Mouse (Mus musculus) left cerebral cortex, adult 2 months (tissue): ENCODE data around the gene Efnb3. TPM values are rescaled to one million over a fixed set of nuclear protein-coding genes. Genes with fewer than 3 reads are reported as not detected.
A peak's percentile ranks its signal among the peaks of the same experiment; 100 is the strongest.

Source experiments
- DNase-seq, 2 experiments: peaks; one replicate each; pipeline ENCODE4 v3.0.0; 2021 to 2022; ENCODE audit warnings: low spot score in 2 of 2, mixed read lengths in 1 of 2; ENCODE audit errors: extremely low spot score in 1 of 2
- H3K27ac ChIP-seq: fragments of 200-600 bp; 2 replicates; pipeline ENCODE4 v1.8.1; 2022
- H3K4me3 ChIP-seq: fragments of 200-600 bp; 2 replicates; pipeline ENCODE4 v1.8.1; 2022
- CTCF ChIP-seq: fragments of 200-600 bp; IDR thresholded peaks from 2 replicates; pipeline ENCODE4 v1.8.1; 2022; ENCODE audit warnings: antibody characterized with exemption, mild to moderate bottlenecking, moderate library complexity
- intact Hi-C: fragments of 180-260 bp; cut with DNase I; formaldehyde crosslinking; loops from one replicate; pipeline ENCODE4 v1.15.1; 2025
- total RNA-seq, 2 experiments: library from RNA; stranded (reverse); gene quantifications; 2 replicates each; pipeline ENCODE4 v1.2.3; 2021

Gene Efnb3
- total RNA-seq, 2 experiments from 2014 or later, result 46.6 to 63.0 TPM

- no peak for TF ChIP-seq CTCF
- DNase-seq, result peak; percentile 87 to 89
- Histone ChIP-seq H3K4me3 (peak overlapping the region; percentile 91), H3K27ac (peak overlapping the region; percentile 97)
- intact Hi-C loops, result loop anchor here (1.0 to 5.0 kb wide), 2 partner anchors 24 to 164 kb away; partner anchors contain the start of gene Atp1b2
These were observed 21.2 kb upstream of the Efnb3 start for GRCm38 (mm10) chr11:69581147-69581688.

- intact Hi-C loops, result loop anchor here (1.0 to 5.0 kb wide), 2 partner anchors 25 to 163 kb away; partner anchors contain the start of gene Atp1b2
- Histone ChIP-seq H3K27ac (peak overlapping the region; percentile 97), H3K4me3 (peak overlapping the region; percentile 91)
- TF ChIP-seq CTCF, result no peak
- no peak for DNase-seq
These were observed 20.7 kb upstream of the Efnb3 start for GRCm38 (mm10) chr11:69580572-69581146.

- TF ChIP-seq CTCF, result no peak
- H3K27ac ChIP-seq, result peak within 1 kb of the TSS; percentile 97
- H3K4me3 ChIP-seq, result peak within 1 kb of the TSS; percentile 91
- peak; percentile 82 to 87 for DNase-seq
- intact Hi-C loops, result loop anchor here (5.0 kb wide), 1 partner anchor 163 kb away; no protein-coding TSS in a partner anchor
These were observed 20.1 kb upstream of the Efnb3 start, which contains the start of the genes Wrap53 and Trp53 for GRCm38 (mm10) chr11:69580091-69580514. Wrap53 (minus strand) TSS chr11:69580255. Trp53 (plus strand) TSS chr11:69580359.

DNA sequence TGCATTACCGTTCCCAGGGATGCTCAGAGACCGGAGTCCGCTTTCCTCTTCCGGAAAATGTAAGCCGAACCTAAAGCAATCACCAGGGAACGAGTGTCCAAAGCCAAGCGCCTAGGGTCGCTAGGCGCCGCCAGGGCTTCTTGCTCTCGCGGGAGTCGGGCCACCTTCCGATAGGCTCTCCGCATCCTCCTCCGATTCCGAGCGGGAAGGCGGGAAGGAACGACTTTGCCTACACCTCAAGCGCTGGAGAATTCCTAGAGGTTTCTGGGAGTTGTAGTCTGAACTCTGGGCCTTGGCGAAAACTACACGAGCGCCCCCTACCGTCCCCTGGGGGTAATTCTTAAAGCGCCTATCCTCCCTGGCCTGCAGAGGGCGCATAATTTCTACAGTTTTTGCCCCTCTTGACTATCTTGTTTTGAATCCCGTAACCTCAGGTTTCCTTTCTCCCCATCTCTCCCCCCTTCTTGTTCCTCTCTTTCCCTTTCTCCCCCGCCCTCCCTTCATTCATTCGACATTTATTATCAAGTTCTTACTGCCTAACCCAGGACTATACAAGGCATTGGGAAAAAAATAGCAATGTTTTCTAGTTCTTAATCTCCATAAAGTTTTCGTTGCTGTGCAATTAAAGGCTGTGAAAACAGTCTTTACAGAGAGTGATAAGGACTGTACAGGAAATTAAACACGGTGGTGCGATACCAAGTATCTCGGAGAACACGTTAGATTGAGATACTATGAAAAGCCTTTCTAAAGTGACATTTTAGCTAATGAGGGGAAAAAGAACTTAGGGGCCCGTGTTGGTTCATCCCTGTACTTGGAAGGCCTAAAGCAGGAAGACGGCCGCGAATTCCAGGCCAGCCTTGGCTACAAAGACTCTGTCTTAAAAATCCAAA, 19.4 kb upstream of the Efnb3 start:
- peak; percentile 100 for TF ChIP-seq CTCF
- DNase-seq, result peak; percentile 96 to 98
- Histone ChIP-seq H3K27ac (peak overlapping the region; percentile 97), H3K4me3 (peak overlapping the region; percentile 91)
- intact Hi-C loops, result loop anchor here (1.0 to 5.0 kb wide), 3 partner anchors 35 to 162 kb away; no protein-coding TSS in a partner anchor

GRCm38 (mm10) chr11:69578301-69578700, 18.3 kb upstream of the Efnb3 start:
- no peak for DNase-seq
- intact Hi-C loops, result loop anchor here (5.0 kb wide), 1 partner anchor 36 kb away; no protein-coding TSS in a partner anchor
- no peak for TF ChIP-seq CTCF
- peak overlapping the region; percentile 83 for H3K4me3 ChIP-seq
- H3K27ac ChIP-seq, result peak overlapping the region; percentile 80

DNA sequence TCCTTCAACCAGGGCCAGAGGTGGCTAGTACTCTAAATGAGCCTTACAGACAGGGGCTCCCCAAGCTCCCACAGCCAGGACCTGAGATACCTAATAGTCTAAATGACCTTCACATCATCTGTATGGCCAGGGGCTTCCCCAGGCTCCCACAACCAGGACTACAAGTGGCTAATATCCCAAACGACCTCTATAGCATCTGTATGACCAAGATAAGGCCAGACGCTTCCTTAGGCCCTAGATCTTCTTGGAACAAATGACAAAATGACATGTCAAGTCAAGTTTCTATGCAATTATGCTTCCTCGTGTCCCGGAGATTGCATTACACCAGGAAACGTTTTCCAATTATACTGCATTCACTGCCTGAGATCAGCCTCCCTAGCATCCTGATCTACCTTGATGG, 16.3 kb upstream of the Efnb3 start:
- DNase-seq, result no peak
- TF ChIP-seq CTCF, result no peak
- intact Hi-C loops, result loop anchor here (5.0 kb wide), 1 partner anchor 34 kb away; no protein-coding TSS in a partner anchor

GRCm38 (mm10) chr11:69575220-69575619, 15.2 kb upstream of the Efnb3 start:
- no peak overlapping the region for H3K4me3 ChIP-seq
- intact Hi-C loops, result loop anchor here (5.0 kb wide), 1 partner anchor 33 kb away; no protein-coding TSS in a partner anchor
- H3K27ac ChIP-seq, result no peak overlapping the region
- TF ChIP-seq CTCF, result peak; percentile 46
- DNase-seq, result no peak

More for the DNA sequence above, 16.3 kb upstream of the Efnb3 start:
- Histone ChIP-seq H3K4me3 (no peak overlapping the region), H3K27ac (no peak overlapping the region)

- Histone ChIP-seq H3K27ac (peak overlapping the region; percentile 13; the same call in 1 of the 2 replicates), H3K4me3 (no peak overlapping the region)
- intact Hi-C loops, result no loop called here
- no peak for TF ChIP-seq CTCF
- DNase-seq, result no peak
These were observed 5.1 kb upstream of the Efnb3 start for GRCm38 (mm10) chr11:69565131-69565530.

- no peak for TF ChIP-seq CTCF
- Histone ChIP-seq H3K4me3 (no peak overlapping the region), H3K27ac (no peak overlapping the region)
- intact Hi-C loops, result no loop called here
- no peak for DNase-seq
These were observed 4.4 kb upstream of the Efnb3 start for GRCm38 (mm10) chr11:69564391-69564790.

GRCm38 (mm10) chr11:69563373-69563772, 3.4 kb upstream of the Efnb3 start:
- no peak for DNase-seq

More at GRCm38 (mm10) chr11:69563373-69563772, 3.4 kb upstream of the Efnb3 start:
- no peak for TF ChIP-seq CTCF
- intact Hi-C loops, result no loop called here
- Histone ChIP-seq H3K4me3 (no peak overlapping the region), H3K27ac (no peak overlapping the region; the same call in 1 of the 2 replicates)
